Mouse (Mus musculus) myocyte (in vitro differentiated cells): Measurements from ENCODE around the gene Frat1. TPM values are rescaled to one million over a fixed set of nuclear protein-coding genes. Genes with fewer than 3 reads are reported as not detected.

Experiments
- H3K27me3 ChIP-seq: one replicate; pipeline ENCODE4 v1.6.1; 2011; ENCODE audit not compliant: control insufficient read depth, insufficient read depth, insufficient read length
- H3K36me3 ChIP-seq: one replicate; pipeline ENCODE4 v1.6.1; 2011; ENCODE audit not compliant: control insufficient read depth, insufficient read depth
- H3K4me2 ChIP-seq: one replicate; pipeline ENCODE4 v1.6.1; 2011; ENCODE audit warnings: low read depth, control low read depth
- H3K4me3 ChIP-seq: one replicate; pipeline ENCODE4 v1.5.1; 2011; ENCODE audit warnings: mild to moderate bottlenecking, control low read depth, moderate library complexity
- H3K79me2 ChIP-seq: one replicate; pipeline ENCODE4 v1.6.1; 2011; ENCODE audit not compliant: control insufficient read depth, insufficient read depth
- H3ac ChIP-seq: one replicate; pipeline ENCODE4 v1.6.1; 2011; ENCODE audit not compliant: control insufficient read depth, insufficient read length
- CEBPB ChIP-seq: IDR thresholded peaks from 2 replicates; pipeline ENCODE4 v1.6.1; 2011; ENCODE audit warnings: mild to moderate bottlenecking, moderate library complexity; ENCODE audit not compliant: poor library complexity, insufficient read depth, severe bottlenecking
- E2F4 ChIP-seq: IDR thresholded peaks from one replicate; pipeline ENCODE4 v1.6.1; 2011; ENCODE audit warnings: mild to moderate bottlenecking, control low read depth, moderate library complexity; ENCODE audit not compliant: insufficient read depth
- MAX ChIP-seq: IDR thresholded peaks from one replicate; pipeline ENCODE4 v1.6.1; 2011; ENCODE audit warnings: low read depth, mild to moderate bottlenecking, control low read depth
- MYOD1 ChIP-seq, 3 experiments: IDR thresholded peaks; one replicate each; pipeline ENCODE4 v1.6.1; 2011; ENCODE audit warnings: control low read depth in 2 of 3, low read depth in 2 of 3, mild to moderate bottlenecking in 2 of 3, moderate library complexity in 1 of 3; ENCODE audit not compliant: insufficient read length in 2 of 3, control insufficient read depth in 1 of 3
- MYOG ChIP-seq, 3 experiments: IDR thresholded peaks; one replicate each; pipeline ENCODE4 v1.6.1; 2011; ENCODE audit warnings: control low read depth in 2 of 3, low read depth in 2 of 3, mild to moderate bottlenecking in 2 of 3; ENCODE audit not compliant: insufficient read length in 2 of 3, control insufficient read depth in 1 of 3, insufficient read depth in 1 of 3
- POLR2A ChIP-seq: IDR thresholded peaks from one replicate; pipeline ENCODE4 v1.6.1; 2011; ENCODE audit warnings: low read depth, mild to moderate bottlenecking, control low read depth, moderate library complexity; ENCODE audit not compliant: insufficient read length
- POLR2AphosphoS2 ChIP-seq: IDR thresholded peaks from one replicate; pipeline ENCODE4 v1.6.1; 2011; ENCODE audit warnings: low read depth, control low read depth; ENCODE audit not compliant: insufficient read length
- REST ChIP-seq: IDR thresholded peaks from one replicate; pipeline ENCODE4 v1.6.1; 2011; ENCODE audit warnings: mild to moderate bottlenecking, control low read depth, moderate library complexity; ENCODE audit not compliant: insufficient read depth, insufficient read length
- SRF ChIP-seq: IDR thresholded peaks from one replicate; pipeline ENCODE4 v1.6.1; 2011; ENCODE audit warnings: low read depth; ENCODE audit not compliant: control insufficient read depth, insufficient read length
- TCF12 ChIP-seq: IDR thresholded peaks from one replicate; pipeline ENCODE4 v1.6.1; 2011; ENCODE audit warnings: mild to moderate bottlenecking, control low read depth; ENCODE audit not compliant: poor library complexity, insufficient read depth, severe bottlenecking
- TCF3 ChIP-seq: IDR thresholded peaks from one replicate; pipeline ENCODE4 v1.6.1; 2011; ENCODE audit warnings: low read depth, control low read depth; ENCODE audit not compliant: insufficient read length
- USF1 ChIP-seq: IDR thresholded peaks from one replicate; pipeline ENCODE4 v1.6.1; 2011; ENCODE audit warnings: low read depth, mild to moderate bottlenecking, control low read depth, moderate library complexity
- polyA plus RNA-seq: library from polyadenylated mRNA; unstranded; fragments of >200 nt; fragmentation: generic; extraction: Trizol; gene quantifications from one replicate; pipeline ENCODE4 v1.2.1, GENCODE M21; 2012; ENCODE audit warnings: missing spikeins

The Frat1 gene
- polyA plus RNA-seq, 1 experiment, result 0.19 TPM

GRCm38 (mm10) chr19:41822589-41822988, 7.2 kb upstream of the Frat1 start:
- no peaks in the 10 kb centered on the region for H3K36me3 ChIP-seq
- no peak for TF ChIP-seq MYOD1 (IDR thresholded peaks at IDR 0.05; ENCODE audit: control insufficient read depth in 1 of 3, insufficient read length in 2 of 3, low read depth in 2 of 3)
- TF ChIP-seq TCF12, result no peak
- TF ChIP-seq CEBPB, result no peak
- no peak for TF ChIP-seq TCF3
- peaks cover 34% of the 10 kb centered on the region for H3K27me3 ChIP-seq
- H3ac ChIP-seq, result no peak overlapping the region
- H3K79me2 ChIP-seq, result no peaks in the 10 kb centered on the region
- no peak overlapping the region for H3K4me3 ChIP-seq
- H3K4me2 ChIP-seq, result no peak overlapping the region

- TF ChIP-seq POLR2AphosphoS2 (no peak), TCF3 (no peak), MAX (no peak), MYOG (IDR thresholded peaks at IDR 0.05; ENCODE audit: control insufficient read depth in 1 of 3, insufficient read depth in 1 of 3, insufficient read length in 2 of 3, low read depth in 2 of 3) (no peak), CEBPB (no peak), POLR2A (no peak), TCF12 (no peak), SRF (no peak), E2F4 (no peak), REST (no peak), MYOD1 (IDR thresholded peaks at IDR 0.05; ENCODE audit: control insufficient read depth in 1 of 3, insufficient read length in 2 of 3, low read depth in 2 of 3) (no peak), USF1 (no peak)
- Histone ChIP-seq H3ac (no peak overlapping the region), H3K4me3 (no peak overlapping the region), H3K4me2 (no peak overlapping the region), H3K36me3 (no peaks in the 10 kb centered on the region), H3K27me3 (peaks cover 36% of the 10 kb centered on the region), H3K79me2 (no peaks in the 10 kb centered on the region)
These were observed 4.8 kb upstream of the Frat1 start for GRCm38 (mm10) chr19:41824950-41825349.

- Histone ChIP-seq H3K4me2 (no peak overlapping the region), H3K27me3 (peaks cover 42% of the 10 kb centered on the region), H3ac (no peak overlapping the region), H3K4me3 (no peak overlapping the region), H3K36me3 (no peaks in the 10 kb centered on the region), H3K79me2 (no peaks in the 10 kb centered on the region)
- TF ChIP-seq POLR2AphosphoS2 (no peak), MAX (no peak), MYOG (IDR thresholded peaks at IDR 0.05; ENCODE audit: control insufficient read depth in 1 of 3, insufficient read depth in 1 of 3, insufficient read length in 2 of 3, low read depth in 2 of 3) (no peak), MYOD1 (IDR thresholded peaks at IDR 0.05; ENCODE audit: control insufficient read depth in 1 of 3, insufficient read length in 2 of 3, low read depth in 2 of 3) (no peak), TCF12 (no peak), E2F4 (no peak), POLR2A (no peak), TCF3 (no peak), CEBPB (no peak), USF1 (no peak), SRF (no peak), REST (no peak)
These were observed 3.2 kb upstream of the Frat1 start for GRCm38 (mm10) chr19:41826529-41826928.

GRCm38 (mm10) chr19:41828941-41829340, 829 bp upstream of the Frat1 start:
- peak overlapping the region; percentile 79 for H3K4me2 ChIP-seq
- no peak overlapping the region for H3ac ChIP-seq
- no peaks in the 10 kb centered on the region for H3K36me3 ChIP-seq
- H3K4me3 ChIP-seq, result peak overlapping the region; percentile 26
- TF ChIP-seq MAX, result no peak
- no peak for TF ChIP-seq SRF
- TF ChIP-seq REST, result no peak
- TF ChIP-seq MYOD1 (IDR thresholded peaks at IDR 0.05; ENCODE audit: control insufficient read depth in 1 of 3, insufficient read length in 2 of 3, low read depth in 2 of 3), result no peak
- no peak for TF ChIP-seq TCF3
- no peak for TF ChIP-seq POLR2AphosphoS2
- no peak for TF ChIP-seq TCF12
- TF ChIP-seq CEBPB, result no peak
- H3K79me2 ChIP-seq, result no peaks in the 10 kb centered on the region
- peaks cover 52% of the 10 kb centered on the region for H3K27me3 ChIP-seq
